Mouse (Mus musculus): ENCODE measurements around the gene Clba1.

The Clba1 gene

DNA sequence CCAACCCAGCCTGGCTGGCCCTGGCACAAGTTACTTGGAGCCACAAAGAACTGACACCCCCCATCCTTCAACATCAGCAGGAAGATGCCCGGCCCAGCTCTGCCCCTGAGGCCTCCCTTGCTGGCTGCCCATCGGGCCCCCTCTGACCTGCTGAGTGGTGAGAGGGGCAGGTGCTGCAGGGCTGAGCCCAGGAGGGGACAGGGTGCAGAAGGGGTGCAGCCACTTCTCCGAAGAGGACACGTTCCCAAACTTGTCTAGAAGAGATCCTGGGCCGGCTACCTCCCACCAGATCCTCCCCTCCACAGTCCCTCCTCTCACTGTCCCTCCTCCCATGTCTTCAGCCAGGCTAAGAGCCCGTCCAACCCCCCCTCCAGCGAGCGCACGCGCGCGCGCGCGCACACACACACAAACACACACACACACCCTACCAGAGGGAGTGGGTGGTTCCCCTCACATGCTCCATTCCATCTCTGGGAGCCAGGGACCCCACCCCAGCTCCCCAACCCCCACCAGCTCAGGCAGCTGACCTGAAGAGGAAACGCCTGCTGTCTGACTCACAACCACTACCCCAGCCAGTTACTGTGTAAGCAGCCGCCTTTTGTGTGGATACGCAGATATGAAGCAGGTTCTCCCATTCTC is 13.2 kb upstream of the Clba1 start:
- peak; percentile 41 to 61 for DNase-seq

DNA sequence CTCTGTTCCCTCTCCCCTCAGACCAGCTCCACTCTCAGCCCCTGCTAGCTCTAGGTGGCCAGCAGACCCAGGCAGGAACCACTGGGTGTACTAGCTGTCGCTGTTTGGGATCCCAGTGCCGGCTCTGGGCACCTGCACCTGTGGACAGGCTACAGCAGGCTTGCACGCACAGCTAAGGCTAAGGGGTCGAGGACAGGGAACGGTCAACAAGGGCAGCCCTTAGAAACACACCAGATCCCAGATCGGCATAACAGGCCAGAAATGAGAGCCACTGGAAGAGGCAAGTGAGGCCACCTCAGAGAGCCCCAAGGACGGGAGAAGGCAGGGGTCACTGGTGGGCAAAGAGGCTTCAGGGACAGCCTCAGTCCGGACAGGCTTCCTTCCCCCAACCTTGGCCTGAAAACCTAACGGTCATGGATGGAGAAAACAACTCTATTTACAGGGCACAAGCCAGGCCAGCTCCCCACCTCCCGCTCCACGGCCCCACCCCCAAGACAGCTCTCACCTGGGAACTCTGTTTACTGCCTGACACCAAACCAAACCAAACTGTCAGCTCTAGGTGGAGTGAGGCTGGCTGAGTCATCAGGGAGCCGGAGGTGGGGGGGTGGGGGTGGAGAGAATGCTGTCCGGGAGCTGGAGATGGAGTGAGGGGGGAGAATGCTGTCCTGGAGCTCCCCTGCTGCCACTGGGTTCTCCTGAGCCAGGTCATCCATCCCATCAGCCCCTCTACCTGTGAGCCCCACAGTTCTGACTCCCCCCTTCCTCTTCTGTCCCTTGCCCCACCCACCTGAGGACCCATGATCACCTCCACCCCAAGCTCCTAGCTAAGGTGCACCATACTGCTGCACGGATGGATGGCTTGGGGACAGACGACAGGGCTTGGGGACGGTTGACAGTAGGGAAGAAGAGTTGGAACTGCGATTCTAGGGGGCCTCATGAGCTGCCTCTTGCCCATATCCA is 11.9 kb upstream of the Clba1 start:
- no peak for DNase-seq

DNA sequence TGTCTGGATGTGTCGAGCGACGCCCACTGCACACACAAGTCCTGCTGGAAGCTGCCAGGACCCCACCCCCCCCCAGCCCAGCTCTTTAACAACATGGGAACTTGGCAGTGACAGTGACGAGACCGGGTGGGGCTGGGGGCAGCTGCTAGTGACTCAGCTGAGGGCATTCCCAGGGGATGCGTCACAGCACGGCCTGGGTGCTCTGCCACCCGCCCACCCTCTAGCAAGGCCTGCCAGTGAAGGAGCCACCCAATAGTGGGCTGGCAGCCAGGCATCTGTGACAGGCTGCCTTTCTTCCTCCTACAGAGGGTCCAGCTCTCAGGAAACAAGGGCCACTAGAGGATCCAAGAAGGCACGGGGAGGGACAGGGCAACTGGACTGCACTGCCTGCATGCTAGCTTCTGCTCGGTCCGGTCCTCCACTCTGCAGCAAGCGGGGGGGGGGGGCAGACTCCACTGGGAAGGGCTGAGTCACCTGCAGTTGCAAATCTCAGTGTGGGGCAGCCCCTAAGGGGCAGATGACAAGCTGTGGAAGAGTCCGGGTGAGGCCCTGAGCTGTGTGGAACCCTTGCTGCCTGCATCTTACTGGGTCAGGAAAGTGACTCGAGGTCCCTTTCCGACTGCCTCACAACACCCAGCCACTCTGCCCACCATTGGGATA is 10.9 kb upstream of the Clba1 start:
- peak; percentile 63 to 80 for DNase-seq

DNA sequence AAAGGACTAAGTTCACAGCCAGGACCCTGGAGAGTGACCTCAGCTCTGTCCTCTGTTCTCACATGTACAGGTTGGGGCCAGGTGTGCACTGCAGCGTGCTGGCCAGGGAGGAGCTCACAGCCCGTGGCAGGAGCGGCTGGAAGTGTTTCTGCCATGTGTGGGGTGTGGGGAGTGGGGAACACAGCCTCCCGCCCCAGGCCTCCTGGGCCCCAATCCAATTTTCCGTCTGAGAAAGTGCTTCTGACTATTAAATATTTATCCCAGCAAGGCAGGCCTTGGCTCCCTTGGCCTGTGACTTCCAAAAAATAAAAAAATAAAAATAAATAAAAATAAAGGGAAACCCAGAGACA is 10.4 kb upstream of the Clba1 start:
- DNase-seq, result peak; percentile 53 to 66

DNA sequence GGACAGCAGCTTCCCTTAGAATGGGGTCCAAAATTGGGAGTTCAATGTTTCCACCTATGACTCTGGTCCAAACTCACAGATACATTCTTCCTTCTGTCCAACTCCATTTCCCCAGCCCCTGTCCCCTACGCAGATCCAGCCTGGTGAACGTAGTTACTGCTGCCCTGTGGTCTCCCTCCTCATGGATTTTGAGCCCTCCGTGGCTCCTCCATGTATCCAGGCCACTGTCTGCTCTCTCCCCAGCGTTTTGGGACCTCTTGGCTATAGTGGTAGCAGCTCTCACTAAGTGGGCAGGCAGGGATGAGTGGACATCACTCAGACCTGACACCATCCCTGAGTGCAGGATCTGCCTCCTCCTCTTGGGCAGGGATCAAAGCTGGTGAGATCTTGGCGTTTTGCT is 10.0 kb upstream of the Clba1 start:
- DNase-seq, result no peak

DNA sequence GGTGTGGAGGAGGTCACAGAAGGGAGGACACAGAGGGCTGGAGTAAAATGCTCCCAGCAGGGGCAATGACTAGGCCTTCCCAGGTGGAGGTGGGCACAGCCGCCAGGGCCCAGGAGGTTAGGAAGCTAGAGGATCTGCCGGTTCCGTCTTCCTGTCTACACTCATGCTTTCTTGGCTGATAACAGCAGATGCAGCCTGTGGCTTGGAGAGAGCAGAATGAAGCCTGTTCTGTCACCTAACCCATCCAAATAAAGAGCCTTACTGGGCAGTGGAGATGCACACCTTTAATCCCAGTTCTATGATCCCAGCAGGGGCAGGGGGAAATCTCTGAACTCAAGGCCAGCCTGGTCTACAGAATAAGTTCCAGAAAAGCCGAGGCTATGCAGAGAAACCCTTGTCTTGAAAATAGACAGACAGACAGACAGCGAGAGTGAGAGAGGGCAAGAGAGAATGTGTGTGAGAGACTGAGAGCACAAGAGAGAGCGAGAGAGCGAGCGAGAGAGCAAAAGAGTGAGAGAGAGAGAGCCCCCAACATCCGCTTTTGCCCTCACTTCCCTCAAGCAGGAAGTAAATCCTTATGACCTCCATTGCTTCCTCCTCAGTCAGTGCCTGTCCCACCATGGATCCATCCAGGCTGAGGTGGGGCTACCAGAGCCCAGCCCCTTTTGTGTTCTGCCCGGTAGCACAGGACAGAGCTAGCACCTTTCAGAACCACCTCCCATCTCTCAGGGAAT is 9.3 kb upstream of the Clba1 start:
- DNase-seq, result no peak

DNA sequence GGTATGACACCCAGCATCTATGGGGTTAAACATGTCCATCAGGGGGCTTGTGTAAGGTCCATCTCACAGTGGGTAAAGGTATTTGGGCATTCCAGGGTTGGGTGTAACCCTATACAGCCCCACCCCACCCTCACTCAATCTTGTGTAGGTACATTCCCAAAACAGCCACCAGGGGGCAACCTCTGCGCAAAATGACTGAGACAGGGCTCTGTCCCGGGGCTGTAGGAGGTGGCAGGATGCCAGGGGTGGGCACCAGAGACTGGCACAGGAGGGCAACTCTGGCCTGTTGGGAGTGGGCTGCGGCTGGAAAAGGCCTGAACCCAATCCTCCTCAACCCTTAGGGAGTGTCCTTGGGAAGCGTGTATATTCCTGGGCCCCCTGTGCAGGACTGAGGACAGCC is 8.3 kb upstream of the Clba1 start:
- DNase-seq, result peak; percentile 68 to 82

DNA sequence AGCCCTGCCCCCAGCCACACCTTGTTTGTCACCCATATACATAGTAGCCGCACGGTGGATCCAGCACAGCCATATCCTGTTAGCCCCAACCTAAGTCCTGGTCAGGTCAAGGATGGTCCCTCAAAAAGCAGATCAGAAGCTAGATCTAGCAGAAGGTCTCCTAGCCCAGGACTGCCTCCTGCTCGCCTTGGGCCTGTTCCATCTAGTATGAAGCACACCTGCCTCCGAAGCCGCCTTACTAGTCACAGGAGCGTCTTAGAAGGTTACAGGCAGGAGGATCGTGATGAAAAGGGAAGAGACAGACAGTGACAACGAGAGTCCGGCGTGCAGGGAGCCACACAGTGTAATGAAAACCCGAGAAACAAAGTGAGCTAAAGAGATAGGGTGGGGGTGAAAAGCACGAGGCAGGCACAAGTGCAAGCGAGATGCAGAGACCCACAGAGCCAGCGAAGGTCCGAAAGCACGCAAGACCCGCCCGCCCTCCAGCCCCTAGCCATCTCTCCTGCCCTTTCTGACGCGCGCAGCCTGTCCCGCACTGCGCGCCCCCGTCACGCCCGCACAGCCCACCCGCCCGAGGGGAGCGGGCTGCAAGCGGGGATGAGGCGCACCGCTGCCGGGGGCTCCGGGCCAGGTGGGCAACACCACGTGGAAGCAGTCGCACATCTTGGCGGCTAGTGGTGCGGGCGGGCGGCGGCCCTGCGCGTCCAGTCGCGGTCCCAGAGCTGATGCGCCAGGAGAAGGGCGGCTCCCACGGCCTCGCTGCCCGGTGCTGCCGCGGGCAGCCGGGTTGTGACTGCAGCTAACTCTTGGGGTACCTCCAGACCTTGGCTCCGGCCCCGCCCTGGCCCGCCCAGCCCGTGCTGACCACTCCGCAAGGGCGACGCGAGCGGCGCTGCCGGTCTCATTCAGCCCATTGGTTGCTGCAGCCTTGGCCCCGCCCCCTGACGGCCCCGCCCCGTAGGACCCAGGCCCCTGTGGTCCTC is 6.6 kb upstream of the Clba1 start, which contains the start of gene Ahnak2:
Gene Ahnak2 (minus strand): TSS at position 794 of the 983 bp plus-strand sequence.
- peak; percentile 42 to 52 for DNase-seq

DNA sequence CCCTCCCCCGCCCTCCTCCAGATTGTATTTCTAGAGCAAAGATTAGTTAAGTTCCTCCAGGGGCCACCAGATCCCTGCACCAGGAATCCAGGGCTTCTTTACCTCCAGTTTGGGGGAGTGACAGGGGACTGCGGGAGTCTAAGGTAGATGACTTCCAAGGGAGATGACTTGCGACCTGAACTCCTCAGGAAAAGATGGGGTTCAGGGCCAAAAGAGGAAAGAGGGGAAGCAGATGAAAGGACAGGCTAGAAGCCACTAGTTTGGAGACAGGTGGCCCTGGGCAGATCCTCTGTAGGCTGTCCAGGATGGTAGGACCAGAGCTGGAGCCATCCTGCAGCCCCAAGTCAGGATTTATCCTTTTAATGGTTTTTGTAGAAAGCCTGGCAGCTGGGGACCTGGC is 5.8 kb upstream of the Clba1 start:
- no peak for DNase-seq

DNA sequence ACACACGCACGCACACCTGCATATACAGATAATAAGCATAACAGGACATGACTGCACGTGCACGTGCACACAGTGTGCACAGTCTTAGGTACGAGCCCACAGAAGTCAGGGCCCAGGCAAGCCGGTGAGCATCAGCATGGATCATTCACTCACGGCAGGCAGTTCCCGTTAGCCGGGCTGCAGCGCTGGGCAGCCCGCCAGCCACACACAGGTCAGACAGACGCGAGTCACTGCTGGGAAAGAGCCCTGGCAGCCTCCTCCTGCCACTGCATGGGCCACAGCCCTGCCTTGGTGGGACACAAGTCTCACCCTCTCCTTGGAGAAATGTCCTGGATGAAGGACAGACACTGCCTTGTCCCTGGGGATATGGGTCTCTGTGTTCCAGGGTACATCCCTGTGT is 4.7 kb upstream of the Clba1 start:
- no peak for DNase-seq

DNA sequence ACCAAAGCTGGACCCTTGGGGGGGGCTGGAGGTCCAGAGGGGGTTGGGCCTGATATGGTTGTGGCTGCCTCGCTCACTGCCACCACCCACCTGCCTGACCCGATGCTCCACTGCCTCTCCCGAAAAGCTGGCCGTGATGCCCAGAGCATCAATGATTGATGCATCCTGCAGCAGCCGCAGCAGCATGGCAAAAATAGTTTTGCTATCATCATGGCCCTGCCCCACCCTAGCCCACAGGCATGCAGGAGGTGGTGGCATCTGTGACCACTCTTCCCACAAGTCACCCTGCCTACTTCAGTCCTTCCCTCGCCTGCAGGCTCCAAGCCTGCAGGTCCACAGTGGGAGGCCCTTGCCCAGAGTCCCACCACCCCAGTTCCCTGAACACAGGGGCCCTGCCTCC is 2.7 kb upstream of the Clba1 start:
- peak in 1 of 2 experiments; percentile 20 for DNase-seq

DNA sequence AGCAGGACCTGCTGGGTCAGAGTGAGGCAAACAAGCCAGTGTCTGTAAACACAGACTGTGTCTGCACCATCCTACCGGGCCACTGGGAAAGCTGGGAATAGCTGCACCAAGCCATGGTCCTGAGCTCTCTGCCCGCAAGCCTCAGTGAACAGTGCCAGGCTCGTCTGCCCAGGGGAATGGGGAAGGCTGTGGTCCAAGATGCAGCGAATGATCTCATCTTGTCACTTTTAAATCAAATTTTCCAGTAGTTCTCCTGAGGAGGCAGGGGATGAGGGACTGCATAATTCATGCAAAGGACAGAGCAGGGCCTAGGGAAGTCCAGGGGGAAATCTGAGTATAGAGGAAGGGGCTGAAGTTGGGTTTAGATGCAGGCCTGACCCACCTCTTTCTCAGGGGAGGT is 941 bp upstream of the Clba1 start:
- DNase-seq, result no peak

DNA sequence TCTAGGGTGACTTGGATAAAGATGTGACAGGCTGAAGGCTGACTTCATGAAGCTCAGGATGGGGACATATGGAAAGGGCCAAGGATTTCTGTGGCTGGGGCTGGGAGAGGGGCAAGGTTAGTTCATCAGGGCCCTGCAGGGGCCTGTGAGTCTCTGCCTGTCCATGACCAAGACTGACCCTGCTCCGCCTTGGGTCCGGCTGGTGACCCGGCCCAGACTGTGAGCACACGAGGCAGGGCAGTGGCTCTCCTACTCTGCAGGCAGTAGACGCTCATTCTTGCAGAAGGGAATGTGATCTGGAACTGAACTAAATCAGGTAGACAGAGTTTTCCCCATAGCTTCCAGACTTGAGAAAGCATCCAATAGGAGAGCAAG is 538 bp upstream of the Clba1 start:
- DNase-seq, result no peak

DNA sequence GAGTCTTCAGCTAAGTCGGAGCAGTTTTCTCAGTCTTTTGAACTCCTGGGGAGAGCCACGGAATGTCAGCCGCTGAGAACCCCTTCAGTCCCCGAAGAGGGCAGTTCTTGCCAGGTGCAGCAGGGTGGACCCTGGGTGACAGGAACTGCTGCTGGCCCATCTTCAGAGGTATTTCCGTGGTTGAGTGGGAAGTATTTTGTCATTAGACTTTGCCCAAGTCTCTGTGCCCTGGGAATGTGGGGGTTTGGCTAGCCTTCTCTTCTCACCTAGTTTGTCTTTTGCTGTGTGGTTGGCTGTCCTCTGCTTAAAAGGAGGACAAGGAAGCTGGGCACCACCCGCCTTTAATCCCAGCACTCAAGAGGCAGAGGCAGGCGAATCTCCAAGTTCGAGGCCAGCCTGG is 904 bp downstream of the Clba1 start:
- DNase-seq, result no peak

DNA sequence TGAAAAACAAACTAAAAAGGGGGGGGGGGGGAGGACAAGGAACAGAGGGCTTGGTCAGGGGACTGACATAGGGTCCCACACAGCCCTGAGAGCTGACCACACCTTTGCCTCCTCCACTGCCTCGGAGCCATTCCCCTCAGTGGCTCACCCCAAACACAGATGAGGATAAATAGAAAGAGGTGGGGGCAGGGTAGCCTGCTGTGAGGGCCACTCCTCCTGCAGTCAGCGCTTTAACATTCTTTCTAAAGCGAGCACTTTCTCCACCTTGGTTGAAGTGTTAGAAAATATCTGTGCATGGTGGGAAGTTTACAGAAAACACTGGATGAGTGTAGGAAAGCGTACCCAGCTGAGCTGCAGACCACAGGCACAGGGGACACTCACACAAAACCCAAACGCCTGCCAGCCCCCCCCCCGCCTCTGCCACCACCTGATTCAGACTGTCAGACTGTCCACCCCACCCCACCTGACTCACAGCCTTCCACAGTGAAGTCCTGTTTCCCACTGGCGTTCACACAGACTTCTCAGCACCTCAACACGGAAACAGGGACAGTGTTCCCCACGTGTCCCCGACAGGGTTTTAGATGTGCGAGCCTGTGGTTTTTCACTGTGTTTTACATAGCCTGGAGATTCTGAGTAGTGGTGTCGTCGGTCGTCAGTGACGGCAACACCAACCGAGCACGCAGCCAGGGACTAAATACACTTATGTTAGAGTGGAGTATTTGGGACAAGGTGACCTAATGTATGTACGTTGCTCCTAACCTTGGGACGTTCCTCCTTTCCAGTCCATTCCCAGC is 1.6 kb downstream of the Clba1 start:
- peak in 1 of 2 experiments; percentile 38 for DNase-seq

DNA sequence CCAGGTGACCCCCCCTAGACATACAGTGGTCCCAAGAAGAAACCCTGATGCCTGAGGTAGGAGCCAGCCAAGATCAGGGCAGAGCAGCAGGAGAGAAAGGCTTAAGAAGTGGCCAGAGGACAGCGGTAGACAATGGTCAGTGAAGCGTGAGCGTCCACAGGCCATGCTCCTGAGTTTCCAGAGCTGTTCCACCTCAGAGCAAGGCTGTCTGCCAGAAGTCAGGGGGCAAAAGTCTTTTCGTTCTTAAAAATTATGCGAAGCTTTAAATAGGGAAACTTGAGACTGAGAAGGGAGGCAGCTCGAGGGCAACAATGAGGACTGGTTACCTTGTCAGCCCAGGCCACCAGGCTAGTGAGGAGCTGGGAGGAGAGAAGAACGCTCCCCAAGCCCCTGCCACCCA is 4.6 kb downstream of the Clba1 start:
- DNase-seq, result peak in 1 of 2 experiments; percentile 11

DNA sequence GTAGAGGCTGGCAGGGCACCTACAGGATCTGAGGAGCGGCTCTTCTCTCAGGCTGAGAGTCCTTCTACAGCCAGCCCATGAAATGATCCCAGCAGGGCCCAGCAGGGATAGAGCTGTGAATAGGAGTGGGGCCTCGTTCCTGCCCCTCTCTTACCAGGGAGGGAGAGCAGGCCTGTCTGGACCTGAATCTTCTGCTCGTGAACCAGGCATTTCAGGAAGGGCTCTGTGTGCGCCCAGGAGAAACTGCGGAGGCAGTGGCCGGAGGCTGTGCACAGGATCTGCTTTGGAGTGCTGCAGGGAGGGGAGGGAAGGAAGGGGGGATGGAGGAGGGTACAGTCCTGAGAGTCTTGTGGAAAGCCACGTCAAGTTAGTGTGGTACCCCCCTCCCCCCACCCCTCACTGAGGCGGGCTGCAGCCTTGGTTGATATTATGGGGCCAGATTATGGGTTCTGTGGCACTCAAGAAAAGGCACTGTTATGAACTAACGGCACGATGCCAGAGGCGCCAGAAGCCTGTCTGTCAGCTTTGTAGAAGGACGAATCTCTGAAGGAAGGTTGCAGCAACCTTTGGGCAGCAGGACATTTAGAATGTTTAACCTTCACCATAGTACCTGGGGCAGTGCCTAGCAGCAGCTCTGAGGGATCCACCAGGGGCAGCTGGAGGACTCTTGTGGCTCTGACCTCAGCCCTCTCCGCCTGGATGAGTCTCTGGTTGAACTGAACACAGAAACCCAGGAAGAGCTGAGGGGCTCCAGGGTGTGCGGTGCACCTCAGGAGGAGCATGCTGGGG is 6.1 kb downstream of the Clba1 start:
- peak in 1 of 2 experiments; percentile 15 for DNase-seq

DNA sequence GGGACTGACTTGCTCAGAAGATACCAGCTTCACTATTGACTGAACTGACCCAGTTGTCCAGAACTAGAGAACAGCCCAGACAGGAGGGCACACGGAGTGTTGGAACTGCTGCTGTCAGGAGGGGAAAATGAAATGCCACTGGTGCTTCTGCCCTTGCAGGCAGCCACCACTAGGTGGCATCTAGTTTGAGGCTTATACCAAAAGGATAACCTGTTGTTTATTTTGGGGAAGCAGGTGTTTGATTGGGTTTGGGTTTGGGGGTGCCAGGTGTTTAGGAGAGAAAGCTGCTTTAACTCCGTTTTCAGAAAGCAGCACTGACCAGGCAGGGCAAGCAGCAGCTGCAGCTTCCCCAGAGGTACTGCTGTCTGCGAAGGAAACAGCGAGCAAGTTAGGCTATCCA is 7.6 kb downstream of the Clba1 start:
- peak; percentile 49 to 65 for DNase-seq

DNA sequence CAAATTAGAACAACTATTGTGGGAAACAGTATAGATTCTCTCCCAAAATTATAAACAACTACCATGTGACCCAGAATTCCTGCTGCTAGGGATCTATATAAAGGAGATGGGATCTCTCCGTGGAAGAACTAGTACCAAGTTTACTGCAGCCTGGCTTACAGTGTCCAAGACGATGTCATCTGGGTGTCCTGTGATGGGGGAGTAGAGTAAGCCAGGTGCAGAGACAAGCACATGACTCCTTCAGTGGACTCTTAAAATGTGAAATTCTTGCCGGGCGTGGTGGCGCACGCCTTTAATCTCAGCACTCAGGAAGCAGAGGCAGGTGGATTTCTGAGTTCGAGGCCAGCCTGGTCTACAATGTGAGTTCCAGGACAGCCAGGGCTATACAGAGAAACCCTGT is 8.1 kb downstream of the Clba1 start:
- DNase-seq, result peak in 1 of 2 experiments; percentile 19

DNA sequence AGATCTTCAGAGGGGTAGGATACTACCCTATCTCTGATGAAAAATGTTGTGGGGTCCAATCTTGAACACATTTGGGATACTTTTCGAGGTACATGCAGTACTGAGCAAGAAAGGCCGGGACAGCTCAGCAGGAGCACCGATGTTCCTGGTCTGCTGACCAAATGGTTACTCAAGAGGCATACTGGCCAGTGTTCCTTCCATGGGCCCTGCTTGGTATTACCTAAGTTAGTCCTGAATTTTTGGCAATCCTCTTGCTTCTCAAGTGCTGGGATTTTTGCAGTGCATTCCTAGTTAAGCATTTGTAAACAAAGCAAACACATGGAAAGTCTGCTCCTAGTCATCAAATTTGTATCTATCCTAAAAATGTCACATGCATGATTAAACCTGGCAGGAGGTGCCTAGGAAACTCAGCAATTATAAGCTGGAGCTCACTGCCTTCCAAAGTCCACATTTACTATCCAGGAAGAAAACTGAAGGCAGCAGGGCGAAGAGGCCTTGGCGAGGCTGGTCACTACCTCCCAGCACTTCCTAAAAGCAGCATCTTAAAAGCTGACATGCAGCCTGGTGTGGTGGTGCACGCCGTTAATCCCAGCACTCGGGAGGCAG is 10.4 kb downstream of the Clba1 start:
- peak in 1 of 2 experiments; percentile 17 for DNase-seq

Data from lung, postnatal 4 days (tissue).